Mouse (Mus musculus): ENCODE measurements around the gene Ttll1. TPM values are rescaled to one million over a fixed set of nuclear protein-coding genes. Genes with fewer than 3 reads are reported as not detected.

Ttll1 gene
- polyA plus RNA-seq (2015; fragmentation: Nextera tagmentation; extraction: Ambion mirVana): 13.8 and 13.9 TPM in 2 replicates

DNA sequence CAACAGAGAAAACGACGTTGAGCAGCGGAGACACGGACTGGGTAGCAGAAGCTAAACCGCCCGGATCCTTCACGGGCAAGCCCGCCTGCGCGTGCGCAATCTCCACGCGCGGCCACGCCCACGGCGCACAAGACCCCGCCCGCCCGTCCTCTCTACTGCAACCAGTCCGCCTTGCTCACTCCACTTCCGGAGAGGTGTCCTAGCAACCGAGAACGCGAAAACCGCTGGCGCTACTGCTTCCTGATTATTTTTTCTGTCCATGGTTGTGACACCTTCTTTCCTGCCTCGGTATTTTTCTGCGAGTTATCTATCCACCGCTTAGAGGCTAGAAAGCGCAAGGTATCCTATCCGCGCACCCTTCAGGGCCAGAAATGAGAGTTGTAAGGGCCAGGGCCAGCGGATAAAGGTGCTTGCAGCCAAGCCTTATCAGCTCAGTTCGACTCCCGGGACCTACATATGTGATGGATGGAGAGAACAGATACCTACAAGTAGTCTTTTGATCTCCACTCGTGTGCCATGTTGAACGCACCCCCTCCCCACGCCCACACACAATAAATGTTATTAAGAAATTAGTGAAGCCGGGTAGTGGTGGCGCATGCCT lies at the start of gene Ttll1:
TSS of gene Ttll1 (minus strand) at position 89 of the 601 bp plus-strand sequence.
- peak; percentile 98 for DNase-seq (ENCODE audit: low spot score)

DNA sequence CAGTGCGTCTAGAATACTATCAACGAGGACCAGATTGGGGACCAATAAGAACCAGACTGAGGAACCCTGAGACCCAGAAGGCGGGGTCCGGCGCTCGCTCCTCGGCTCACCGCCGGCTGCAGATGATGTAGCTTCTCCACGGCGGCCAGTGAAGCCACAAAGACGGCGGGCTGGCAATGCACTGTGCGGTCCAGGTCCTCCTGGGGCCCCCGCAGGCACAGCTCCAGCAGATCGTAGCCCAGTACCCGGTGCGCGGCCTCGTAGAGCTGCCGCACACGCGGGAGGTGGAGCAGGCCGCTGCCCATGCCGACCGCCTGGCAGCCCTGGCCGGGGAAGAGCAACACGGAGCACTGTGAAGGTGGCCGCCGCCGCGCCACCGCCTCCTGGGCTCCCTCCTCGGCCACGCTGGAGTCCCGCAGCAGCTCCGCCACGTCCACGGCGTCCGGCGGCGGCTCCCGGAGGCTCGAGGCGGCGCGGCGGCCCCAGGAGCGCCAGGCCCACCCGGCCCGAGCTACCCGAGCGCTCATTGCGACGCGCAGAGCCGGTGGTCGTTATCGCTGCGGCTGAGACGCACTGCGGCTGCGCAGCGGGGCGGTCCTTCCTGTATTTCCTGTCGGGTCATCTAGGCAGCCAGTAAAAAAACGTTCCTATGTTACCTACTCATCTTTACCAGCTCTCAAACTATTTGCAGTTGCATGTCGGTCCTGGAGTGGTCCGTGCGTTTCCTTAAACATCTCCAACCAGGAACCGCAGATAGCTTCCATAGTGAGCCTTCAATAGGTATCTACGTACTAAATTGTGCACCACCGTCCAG lies 44.7 kb upstream of the Ttll1 start:
- Histone ChIP-seq H3K4me2 (replicated peaks; ENCODE audit: low read depth, low read length) (peak overlapping the region; percentile 96), H3K9me3 (ENCODE audit: low read length) (no peaks in the 10 kb centered on the region), H3K9ac (replicated peaks; ENCODE audit: low read depth) (peak overlapping the region; percentile 78), H3K4me3 (ENCODE audit: low read depth, low read length) (peak overlapping the region; percentile 73), H3K4me1 (ENCODE audit: insufficient read depth, low read depth, low read length) (no peaks in the 10 kb centered on the region; the same call in 1 of the 2 replicates), H3K27ac (ENCODE audit: low read length) (peak overlapping the region; percentile 91), H3K27me3 (replicated peaks; ENCODE audit: insufficient read depth, low read length) (no peaks in the 10 kb centered on the region), H3K36me3 (ENCODE audit: insufficient read depth, low read length) (0 out of 2 replicates have a peak, but pooled peaks cover under 1% of the 10 kb centered on the region)
- WGBS: 3% methylated on average over 56 of the region's 74 CpGs
- TF ChIP-seq CTCF (IDR thresholded peaks at IDR 0.05) (no peak), EP300 (IDR thresholded peaks at IDR 0.05) (no peak)
- peak; percentile 88 for ATAC-seq
- peak; percentile 94 for DNase-seq (ENCODE audit: low spot score)

More for the DNA sequence above, at the start of gene Ttll1:
- H3K36me3 ChIP-seq (ENCODE audit: insufficient read depth, low read length): no peaks in the 10 kb centered on the region
- peaks cover 3% of the 10 kb centered on the region; the same call in 1 of the 2 replicates for H3K4me1 ChIP-seq (ENCODE audit: insufficient read depth, low read depth, low read length)
- peak within 1 kb of the TSS; percentile 36; the same call in 1 of the 2 replicates for H3K9ac ChIP-seq (replicated peaks; ENCODE audit: low read depth)
- TF ChIP-seq EP300 (IDR thresholded peaks at IDR 0.05): no peak
- no peaks in the 10 kb centered on the region for H3K9me3 ChIP-seq (ENCODE audit: low read length)
- peak within 1 kb of the TSS; percentile 52 for H3K4me3 ChIP-seq (ENCODE audit: low read depth, low read length)
- ATAC-seq: peak; percentile 99
- 9% methylated on average over 41 of the region's 41 CpGs for WGBS
- no peaks in the 10 kb centered on the region for H3K27me3 ChIP-seq (replicated peaks; ENCODE audit: insufficient read depth, low read length)
- peak within 1 kb of the TSS; percentile 90 for H3K4me2 ChIP-seq (replicated peaks; ENCODE audit: low read depth, low read length)
- H3K27ac ChIP-seq (ENCODE audit: low read length): peak within 1 kb of the TSS; percentile 32; the same call in 1 of the 2 replicates

DNA sequence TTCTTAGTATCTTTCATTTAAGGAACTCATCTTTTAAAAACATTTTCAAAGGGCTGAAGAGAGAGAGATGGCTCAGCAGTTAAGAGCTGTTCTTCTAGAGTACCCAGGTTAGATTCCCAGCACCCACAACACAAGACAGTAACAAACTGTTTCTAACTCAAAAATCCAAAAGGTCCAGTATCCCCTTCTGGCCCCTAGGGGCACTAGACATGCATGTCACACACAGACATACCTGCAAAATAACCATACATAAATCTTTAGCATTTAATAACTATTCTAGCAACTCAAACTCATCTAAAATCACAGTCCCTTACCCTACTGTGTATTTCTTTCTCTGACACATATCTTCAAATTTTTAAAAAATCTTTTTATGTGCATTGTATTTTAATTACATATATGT lies 43.1 kb upstream of the Ttll1 start:
- H3K4me2 ChIP-seq (replicated peaks; ENCODE audit: low read depth, low read length): no peak overlapping the region
- peak; percentile 27 for DNase-seq (ENCODE audit: low spot score)
- ATAC-seq: no peak
- no peaks in the 10 kb centered on the region for H3K9me3 ChIP-seq (ENCODE audit: low read length)
- H3K27me3 ChIP-seq (replicated peaks; ENCODE audit: insufficient read depth, low read length): no peaks in the 10 kb centered on the region
- no peak overlapping the region for H3K9ac ChIP-seq (replicated peaks; ENCODE audit: low read depth)
- H3K4me1 ChIP-seq (ENCODE audit: insufficient read depth, low read depth, low read length): no peaks in the 10 kb centered on the region; the same call in 1 of the 2 replicates
- peaks cover 11% of the 10 kb centered on the region; the same call in 1 of the 2 replicates for H3K36me3 ChIP-seq (ENCODE audit: insufficient read depth, low read length)
- no peak overlapping the region for H3K4me3 ChIP-seq (ENCODE audit: low read depth, low read length)
- TF ChIP-seq CTCF (IDR thresholded peaks at IDR 0.05) (peak; percentile 56), EP300 (IDR thresholded peaks at IDR 0.05) (no peak)
- no peak overlapping the region for H3K27ac ChIP-seq (ENCODE audit: low read length)

DNA sequence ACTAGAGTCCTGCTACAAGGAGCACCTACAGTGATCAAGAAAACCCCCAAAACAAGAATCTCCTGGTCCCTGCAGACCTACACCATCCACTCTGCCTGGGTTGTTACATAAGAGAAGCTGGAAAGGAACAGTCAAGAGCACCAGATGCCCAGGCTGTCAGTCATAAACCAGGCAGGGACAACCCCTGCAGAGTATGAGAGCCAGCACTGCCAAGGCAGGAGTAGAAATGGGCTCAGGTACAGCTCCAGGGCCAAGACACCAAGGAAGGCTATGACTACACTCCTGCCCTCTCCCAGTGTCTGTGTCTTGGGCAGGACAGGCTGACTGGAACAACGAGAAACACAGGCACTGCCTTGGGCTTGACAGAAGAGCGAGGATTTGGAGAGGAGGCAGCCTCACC lies 39.4 kb upstream of the Ttll1 start:
- H3K9ac ChIP-seq (replicated peaks; ENCODE audit: low read depth): no peak overlapping the region
- no peaks in the 10 kb centered on the region for H3K27me3 ChIP-seq (replicated peaks; ENCODE audit: insufficient read depth, low read length)
- no peak for ATAC-seq
- no peak for TF ChIP-seq CTCF (IDR thresholded peaks at IDR 0.05)
- no peak for TF ChIP-seq EP300 (IDR thresholded peaks at IDR 0.05)
- no peak for DNase-seq (ENCODE audit: low spot score)
- H3K4me3 ChIP-seq (ENCODE audit: low read depth, low read length): no peak overlapping the region
- no peak overlapping the region for H3K4me2 ChIP-seq (replicated peaks; ENCODE audit: low read depth, low read length)
- no peaks in the 10 kb centered on the region for H3K9me3 ChIP-seq (ENCODE audit: low read length)
- H3K36me3 ChIP-seq (ENCODE audit: insufficient read depth, low read length): peaks cover 35% of the 10 kb centered on the region
- H3K27ac ChIP-seq (ENCODE audit: low read length): no peak overlapping the region
- no peaks in the 10 kb centered on the region for H3K4me1 ChIP-seq (ENCODE audit: insufficient read depth, low read depth, low read length)
- 75% methylated on average over 2 of the region's 2 CpGs for WGBS

DNA sequence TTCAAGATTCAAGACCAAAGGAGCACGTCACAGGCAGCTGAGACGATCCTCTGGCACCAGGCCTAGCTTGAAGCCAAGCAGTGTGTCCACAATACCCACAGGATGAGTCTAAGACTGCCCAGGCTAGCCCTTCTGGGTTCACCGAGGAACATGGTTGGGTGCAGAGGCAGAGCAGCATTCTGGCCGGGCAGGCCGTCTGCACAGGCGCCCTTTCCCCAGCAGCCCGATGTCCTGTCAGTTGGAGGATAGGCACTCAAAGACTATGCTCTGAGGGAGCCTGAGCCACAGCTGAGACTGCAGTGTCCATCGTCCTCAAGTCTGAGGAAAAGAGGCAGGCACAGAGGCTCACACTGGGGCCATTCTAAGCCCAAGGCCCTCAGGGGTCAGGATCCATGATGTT lies 36.5 kb upstream of the Ttll1 start:
- H3K4me1 ChIP-seq (ENCODE audit: insufficient read depth, low read depth, low read length): no peaks in the 10 kb centered on the region
- 86% methylated on average over 8 of the region's 8 CpGs for WGBS
- H3K4me3 ChIP-seq (ENCODE audit: low read depth, low read length): no peak overlapping the region
- TF ChIP-seq EP300 (IDR thresholded peaks at IDR 0.05): no peak
- TF ChIP-seq CTCF (IDR thresholded peaks at IDR 0.05): no peak
- no peak overlapping the region for H3K9ac ChIP-seq (replicated peaks; ENCODE audit: low read depth)
- ATAC-seq (no peak), DNase-seq (ENCODE audit: low spot score) (no peak)
- no peak overlapping the region for H3K27ac ChIP-seq (ENCODE audit: low read length)
- no peak overlapping the region for H3K4me2 ChIP-seq (replicated peaks; ENCODE audit: low read depth, low read length)
- H3K36me3 ChIP-seq (ENCODE audit: insufficient read depth, low read length): peaks cover 35% of the 10 kb centered on the region
- H3K9me3 ChIP-seq (ENCODE audit: low read length): no peaks in the 10 kb centered on the region
- no peaks in the 10 kb centered on the region for H3K27me3 ChIP-seq (replicated peaks; ENCODE audit: insufficient read depth, low read length)

DNA sequence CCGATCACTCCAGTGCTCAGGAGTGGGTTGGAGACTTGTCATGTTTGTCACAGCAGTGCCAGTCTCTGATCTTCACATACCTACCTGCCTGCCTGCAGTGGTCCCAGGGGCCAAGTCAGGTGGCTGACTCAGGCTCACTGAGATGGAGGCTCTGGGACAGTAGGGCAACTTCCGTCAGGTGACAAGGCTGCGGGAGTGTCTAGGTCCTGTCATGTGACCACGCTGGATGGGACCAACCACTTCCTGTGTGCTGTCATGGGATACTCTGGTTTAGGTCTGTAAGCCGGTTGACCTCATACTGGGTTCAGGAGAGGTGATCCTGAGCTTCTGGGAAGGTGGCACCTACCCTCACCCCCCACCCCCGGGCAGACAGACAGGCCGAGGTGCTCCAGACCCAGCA lies 35.3 kb upstream of the Ttll1 start:
- ATAC-seq (no peak), DNase-seq (ENCODE audit: low spot score) (no peak)
- WGBS: 86% methylated on average over 7 of the region's 7 CpGs
- Histone ChIP-seq H3K4me2 (replicated peaks; ENCODE audit: low read depth, low read length) (no peak overlapping the region), H3K4me1 (ENCODE audit: insufficient read depth, low read depth, low read length) (no peaks in the 10 kb centered on the region), H3K9me3 (ENCODE audit: low read length) (no peaks in the 10 kb centered on the region), H3K4me3 (ENCODE audit: low read depth, low read length) (no peak overlapping the region), H3K9ac (replicated peaks; ENCODE audit: low read depth) (no peak overlapping the region), H3K27ac (ENCODE audit: low read length) (no peak overlapping the region), H3K36me3 (ENCODE audit: insufficient read depth, low read length) (peaks cover 35% of the 10 kb centered on the region), H3K27me3 (replicated peaks; ENCODE audit: insufficient read depth, low read length) (no peaks in the 10 kb centered on the region)
- TF ChIP-seq CTCF (IDR thresholded peaks at IDR 0.05): no peak
- TF ChIP-seq EP300 (IDR thresholded peaks at IDR 0.05): no peak
